Mouse (Mus musculus) liver, embryonic 11.5 days (tissue): ENCODE measurements around the gene Wnk2. TPM values are rescaled to one million over a fixed set of nuclear protein-coding genes. Genes with fewer than 3 reads are reported as not detected.

Experiments
- ATAC-seq: fragments of 200-750 bp; cut with Nextera tagmentation; replicated peaks from 2 replicates; pipeline ENCODE4 v1.8.0; 2017; ENCODE audit warnings: moderate number of reproducible peaks, mild to moderate bottlenecking, moderate TSS enrichment, moderate library complexity; ENCODE audit not compliant: low FRiP score
- DNase-seq: peaks from one replicate; pipeline ENCODE4 v3.0.0-alpha.2; 2017; ENCODE audit warnings: low spot score
- H3K27ac ChIP-seq: fragments of 300-500 bp; sonication (generic); 2 replicates; pipeline ENCODE4 v1.5.1; 2014; ENCODE audit warnings: mild to moderate bottlenecking, low read depth, low read length, control low read depth
- H3K27me3 ChIP-seq: fragments of 300-500 bp; sonication (generic); replicated peaks from 2 replicates; pipeline ENCODE4 v1.6.1; 2014; ENCODE audit warnings: low read length, mixed read lengths; ENCODE audit not compliant: control insufficient read depth, insufficient read depth
- H3K36me3 ChIP-seq: fragments of 300-500 bp; sonication (generic); 2 replicates; pipeline ENCODE4 v1.6.1; 2014; ENCODE audit warnings: mild to moderate bottlenecking, low read length, moderate library complexity, mixed read lengths; ENCODE audit not compliant: control insufficient read depth, insufficient read depth
- H3K4me1 ChIP-seq: fragments of 300-500 bp; sonication (generic); replicated peaks from 2 replicates; pipeline ENCODE4 v1.6.1; 2014; ENCODE audit warnings: low read length, mixed read lengths; ENCODE audit not compliant: control insufficient read depth, insufficient read depth
- H3K4me2 ChIP-seq: fragments of 300-500 bp; sonication (generic); 2 replicates; pipeline ENCODE4 v1.6.1; 2014; ENCODE audit warnings: mild to moderate bottlenecking, control low read depth, moderate library complexity
- H3K4me3 ChIP-seq: fragments of 300-500 bp; sonication (generic); 2 replicates; pipeline ENCODE4 v1.5.1; 2014; ENCODE audit warnings: low read depth, low read length, control low read depth
- H3K9ac ChIP-seq: fragments of 300-500 bp; sonication (generic); 2 replicates; pipeline ENCODE4 v1.6.1; 2014; ENCODE audit warnings: low read depth, low read length, control low read depth
- H3K9me3 ChIP-seq: fragments of 300-500 bp; sonication (generic); 2 replicates; pipeline ENCODE4 v1.6.1; 2016; ENCODE audit warnings: low read length, inconsistent platforms, mixed read lengths; ENCODE audit not compliant: control insufficient read depth
- WGBS: fragments of 180-500 bp; shearing (Covaris S2); extraction: QIAGEN DNeasy Blood & Tissue Kit; methylation state at CpG from one replicate; pipeline ENCODE4 v1.1.7; 2014; 5-methylcytosine and 5-hydroxymethylcytosine counted together
- polyA plus RNA-seq: library from polyadenylated mRNA; unstranded; fragments of >200 nt; fragmentation: Nextera tagmentation; extraction: Ambion mirVana; gene quantifications from 2 replicates; pipeline ENCODE4 v1.2.1, GENCODE M21; 2014

Gene Wnk2
- polyA plus RNA-seq, 1 experiment from 2014 or later = 0.45 TPM

GRCm38 (mm10) chr13:49144451-49144850 lies 3.4 kb downstream of the Wnk2 start:
- peaks cover 3% of the 10 kb centered on the region; the same call in 1 of the 2 replicates for H3K4me1 ChIP-seq
- no peak overlapping the region for H3K4me3 ChIP-seq
- no peak overlapping the region for H3K4me2 ChIP-seq
- peaks cover 61% of the 10 kb centered on the region for H3K27me3 ChIP-seq
- ATAC-seq (no peak), DNase-seq (no peak)
- H3K36me3 ChIP-seq = no peaks in the 10 kb centered on the region
- H3K9me3 ChIP-seq = no peaks in the 10 kb centered on the region
- no peak overlapping the region for H3K9ac ChIP-seq
- WGBS = 56% methylated on average over 6 of the region's 6 CpGs
- H3K27ac ChIP-seq = no peak overlapping the region

GRCm38 (mm10) chr13:49143323-49143722 lies 4.5 kb downstream of the Wnk2 start:
- no peak overlapping the region for H3K4me2 ChIP-seq
- no peaks in the 10 kb centered on the region for H3K36me3 ChIP-seq
- H3K9ac ChIP-seq = no peak overlapping the region
- H3K9me3 ChIP-seq = no peaks in the 10 kb centered on the region
- peaks cover 3% of the 10 kb centered on the region; the same call in 1 of the 2 replicates for H3K4me1 ChIP-seq
- no peak overlapping the region for H3K4me3 ChIP-seq
- DNase-seq = no peak
- H3K27me3 ChIP-seq = peaks cover 50% of the 10 kb centered on the region
- no peak overlapping the region for H3K27ac ChIP-seq
- ATAC-seq = no peak
- WGBS = 84% methylated on average over 7 of the region's 7 CpGs

GRCm38 (mm10) chr13:49142396-49142795 lies 5.4 kb downstream of the Wnk2 start:
- no peaks in the 10 kb centered on the region for H3K9me3 ChIP-seq
- ATAC-seq = no peak
- WGBS = 73% methylated on average over 5 of the region's 5 CpGs

GRCm38 (mm10) chr13:49140567-49140966 lies 7.2 kb downstream of the Wnk2 start:
- DNase-seq (no peak), ATAC-seq (no peak)
- H3K36me3 ChIP-seq = no peaks in the 10 kb centered on the region
- no peak overlapping the region for H3K9ac ChIP-seq
- no peaks in the 10 kb centered on the region for H3K9me3 ChIP-seq
- no peaks in the 10 kb centered on the region; the same call in 1 of the 2 replicates for H3K4me1 ChIP-seq
- no peak overlapping the region for H3K27ac ChIP-seq
- no peak overlapping the region for H3K4me2 ChIP-seq
- WGBS = 70% methylated on average over 4 of the region's 4 CpGs
- H3K4me3 ChIP-seq = no peak overlapping the region
- H3K27me3 ChIP-seq = peaks cover 22% of the 10 kb centered on the region

More at GRCm38 (mm10) chr13:49142396-49142795, 5.4 kb downstream of the Wnk2 start:
- Histone ChIP-seq H3K36me3 (no peaks in the 10 kb centered on the region), H3K27ac (no peak overlapping the region), H3K4me2 (no peak overlapping the region), H3K4me1 (peaks cover 2% of the 10 kb centered on the region; the same call in 1 of the 2 replicates), H3K4me3 (no peak overlapping the region), H3K9ac (no peak overlapping the region), H3K27me3 (peaks cover 41% of the 10 kb centered on the region)
- DNase-seq = no peak

- DNase-seq = no peak
- Histone ChIP-seq H3K9me3 (no peaks in the 10 kb centered on the region), H3K27ac (no peak overlapping the region), H3K9ac (no peak overlapping the region), H3K4me2 (no peak overlapping the region), H3K36me3 (no peaks in the 10 kb centered on the region), H3K27me3 (no peaks in the 10 kb centered on the region; the same call in 1 of the 2 replicates), H3K4me3 (no peak overlapping the region), H3K4me1 (no peaks in the 10 kb centered on the region; the same call in none of the 2 replicates)
- no peak for ATAC-seq
- WGBS = 86% methylated on average over 11 of the region's 11 CpGs
Measured at GRCm38 (mm10) chr13:49134491-49134890, 13.3 kb downstream of the Wnk2 start.

- DNase-seq = no peak
- H3K4me1 ChIP-seq = no peaks in the 10 kb centered on the region; the same call in none of the 2 replicates
Measured at GRCm38 (mm10) chr13:49133125-49133524, 14.7 kb downstream of the Wnk2 start.

GRCm38 (mm10) chr13:49131946-49132687 lies 15.7 kb downstream of the Wnk2 start:
- no peak overlapping the region for H3K4me3 ChIP-seq
- H3K9ac ChIP-seq = no peak overlapping the region
- no peaks in the 10 kb centered on the region; the same call in 1 of the 2 replicates for H3K27me3 ChIP-seq
- H3K27ac ChIP-seq = no peak overlapping the region
- no peaks in the 10 kb centered on the region for H3K36me3 ChIP-seq
- ATAC-seq (peak; percentile 34; the same call in 1 of the 2 replicates), DNase-seq (no peak)
- no peak overlapping the region for H3K4me2 ChIP-seq
- WGBS = 70% methylated on average over 7 of the region's 7 CpGs
- H3K4me1 ChIP-seq = no peaks in the 10 kb centered on the region; the same call in none of the 2 replicates
- H3K9me3 ChIP-seq = no peaks in the 10 kb centered on the region

More at GRCm38 (mm10) chr13:49133125-49133524, 14.7 kb downstream of the Wnk2 start:
- no peak for ATAC-seq
- WGBS = 74% methylated on average over 4 of the region's 4 CpGs
- H3K4me2 ChIP-seq = no peak overlapping the region
- no peak overlapping the region for H3K9ac ChIP-seq
- no peaks in the 10 kb centered on the region for H3K9me3 ChIP-seq
- H3K36me3 ChIP-seq = no peaks in the 10 kb centered on the region
- H3K27me3 ChIP-seq = no peaks in the 10 kb centered on the region; the same call in 1 of the 2 replicates
- H3K27ac ChIP-seq = no peak overlapping the region
- H3K4me3 ChIP-seq = no peak overlapping the region

GRCm38 (mm10) chr13:49131342-49131855 lies 16.4 kb downstream of the Wnk2 start:
- no peaks in the 10 kb centered on the region; the same call in none of the 2 replicates for H3K4me1 ChIP-seq
- no peaks in the 10 kb centered on the region; the same call in 1 of the 2 replicates for H3K27me3 ChIP-seq
- DNase-seq (no peak), ATAC-seq (0 out of 2 replicates have a peak, but pooled peaks have one; percentile 5)
- H3K4me3 ChIP-seq = no peak overlapping the region
- no peak overlapping the region for H3K4me2 ChIP-seq
- H3K9me3 ChIP-seq = no peaks in the 10 kb centered on the region
- H3K27ac ChIP-seq = no peak overlapping the region
- 77% methylated on average over 4 of the region's 4 CpGs for WGBS
- H3K9ac ChIP-seq = no peak overlapping the region
- H3K36me3 ChIP-seq = no peaks in the 10 kb centered on the region
